Mouse (Mus musculus) spleen, postnatal 36 days (tissue): ENCODE data around the gene Fam162a.
A peak's percentile ranks its signal among the peaks of the same experiment; 100 is the strongest.
"Not testable (repeated sequence)": the region's sequence is repeated elsewhere in the genome, so short reads cannot be mapped to it uniquely, and the experiment has no call there.

Source experiments
- DNase-seq, 2 experiments: peaks; one replicate each; pipeline ENCODE4 v3.0.0; 2022; ENCODE audit warnings: low spot score in 2 of 2, mixed read lengths in 1 of 2

Gene Fam162a

DNA sequence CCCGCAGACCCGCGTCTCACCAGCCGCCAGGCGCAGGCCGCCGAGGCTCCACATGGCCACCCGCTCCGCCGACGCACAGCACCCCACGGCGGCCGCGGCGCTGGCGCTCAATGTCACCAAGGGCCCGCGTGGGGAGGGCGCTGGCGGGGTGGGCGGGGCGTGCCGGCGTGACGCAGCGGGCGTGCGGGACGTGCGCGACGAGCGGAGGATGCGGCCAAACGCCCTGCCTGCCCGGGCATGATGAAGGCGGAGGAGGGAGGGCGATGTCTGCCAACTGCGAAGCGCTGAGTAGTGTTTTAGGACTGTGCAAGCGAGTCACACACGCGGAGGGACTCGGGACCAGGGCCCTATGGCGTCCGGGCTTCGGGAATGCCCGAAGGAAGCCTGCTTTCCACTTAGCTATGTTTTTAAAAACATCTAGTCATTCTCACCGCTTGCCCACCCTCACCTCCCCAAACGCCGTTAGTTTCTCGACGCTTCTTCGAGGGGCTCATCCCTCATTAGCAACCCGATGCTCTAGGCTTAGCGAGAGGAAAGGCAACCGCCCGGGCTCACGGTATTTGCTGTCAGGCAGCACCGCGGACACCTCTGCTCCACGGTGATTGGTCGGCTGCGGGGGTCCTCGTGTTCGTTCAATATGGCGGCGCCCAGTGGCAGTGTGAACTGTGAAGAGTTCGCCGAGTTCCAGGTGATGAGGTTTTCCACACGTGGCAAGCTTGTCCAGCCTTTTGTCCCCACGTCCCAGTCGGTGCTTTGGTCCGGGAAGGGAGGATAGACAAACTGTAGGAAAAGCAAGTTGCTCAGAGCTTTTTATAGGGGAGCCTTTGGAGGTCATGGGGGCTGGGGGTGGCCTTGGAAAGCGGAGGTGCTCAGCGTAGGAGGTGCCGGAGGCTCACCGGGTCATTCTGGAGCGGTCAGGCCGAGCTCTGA, at the start of gene Fam162a, which contains the start of gene Ccdc58:
TSS of gene Fam162a (minus strand) at position 145 of the 930 bp plus-strand sequence.
TSS of gene Ccdc58 (plus strand) at position 236 of the 930 bp plus-strand sequence.
- DNase-seq, result peak; percentile 90

DNA sequence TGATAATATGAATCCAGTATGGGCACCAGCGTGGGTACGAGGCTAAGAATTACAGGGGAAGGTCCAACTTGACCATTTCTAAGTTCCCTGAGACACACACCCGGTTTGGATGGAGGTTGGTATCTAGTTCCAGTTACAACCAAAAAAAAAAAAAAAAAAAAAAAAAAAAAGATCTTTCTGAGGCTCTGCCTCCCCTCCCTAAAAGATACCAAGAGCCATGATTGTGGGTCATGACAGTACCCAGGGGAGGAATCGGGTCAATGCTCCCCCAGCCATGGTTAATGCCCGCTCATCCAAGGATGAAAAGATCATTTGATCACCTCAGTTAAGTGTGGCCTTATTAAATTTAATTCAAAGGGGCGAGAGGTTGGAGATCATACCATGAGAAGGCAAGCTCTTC, 44.4 kb upstream of the Fam162a start:
- not testable (repeated sequence) for DNase-seq

DNA sequence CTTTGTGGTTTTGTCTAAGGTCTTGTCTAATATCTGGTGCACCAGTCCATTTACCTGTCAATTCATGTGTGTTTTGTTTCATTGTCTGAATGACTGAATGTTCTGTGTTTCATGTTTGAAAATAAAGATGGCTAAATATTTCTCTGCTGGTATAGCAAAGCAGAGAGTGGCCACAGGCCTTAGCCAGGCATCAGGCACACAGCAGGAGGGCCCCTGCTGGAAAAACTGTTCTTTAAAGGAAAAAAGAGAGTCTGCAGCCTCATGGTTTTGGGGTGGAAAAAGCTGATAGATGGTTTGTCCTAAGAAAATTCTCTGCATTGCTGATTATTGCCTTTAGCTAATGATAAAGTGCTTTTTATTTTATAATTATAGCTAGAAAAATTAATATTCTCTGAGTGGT, 40.1 kb upstream of the Fam162a start:
- DNase-seq, result not testable (repeated sequence)

DNA sequence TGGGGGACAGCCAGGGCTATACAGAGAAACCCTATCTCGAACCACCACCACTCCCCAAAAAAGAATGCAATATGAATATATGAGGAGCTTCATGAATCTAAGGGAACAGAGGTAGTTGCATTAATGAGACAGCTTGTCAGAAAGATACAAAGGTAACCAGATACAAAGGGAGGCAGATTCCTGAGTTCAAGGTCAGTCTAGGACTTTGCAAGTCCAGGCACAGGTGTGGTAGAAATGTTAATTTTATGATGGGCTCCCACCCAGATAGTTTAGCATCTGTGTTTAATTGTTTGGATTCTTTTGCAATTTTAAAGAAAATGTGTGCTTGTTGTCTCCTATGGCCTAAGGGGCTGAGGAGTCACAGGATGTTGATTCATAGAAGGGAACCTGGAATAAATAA, 30.8 kb upstream of the Fam162a start:
- no peak for DNase-seq

DNA sequence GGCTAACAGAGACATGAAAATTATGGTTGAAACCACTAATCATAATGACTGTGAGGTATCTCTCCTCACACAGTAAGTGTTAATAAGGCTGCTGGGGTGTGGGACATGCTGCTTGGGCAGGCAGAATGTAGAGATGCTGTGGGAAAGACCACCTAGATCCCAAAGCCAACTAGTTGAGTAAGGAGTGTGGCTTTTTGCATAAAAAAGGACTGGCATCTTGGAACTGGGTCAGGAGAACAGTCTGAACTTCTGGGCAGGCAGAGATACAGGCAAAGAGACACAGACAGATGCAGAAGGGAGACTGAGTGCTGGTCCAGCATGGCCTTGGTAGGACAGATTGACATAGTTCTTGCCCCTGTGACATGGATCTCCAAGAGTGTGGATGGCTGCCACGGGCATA, 30.1 kb upstream of the Fam162a start:
- DNase-seq, result no peak

DNA sequence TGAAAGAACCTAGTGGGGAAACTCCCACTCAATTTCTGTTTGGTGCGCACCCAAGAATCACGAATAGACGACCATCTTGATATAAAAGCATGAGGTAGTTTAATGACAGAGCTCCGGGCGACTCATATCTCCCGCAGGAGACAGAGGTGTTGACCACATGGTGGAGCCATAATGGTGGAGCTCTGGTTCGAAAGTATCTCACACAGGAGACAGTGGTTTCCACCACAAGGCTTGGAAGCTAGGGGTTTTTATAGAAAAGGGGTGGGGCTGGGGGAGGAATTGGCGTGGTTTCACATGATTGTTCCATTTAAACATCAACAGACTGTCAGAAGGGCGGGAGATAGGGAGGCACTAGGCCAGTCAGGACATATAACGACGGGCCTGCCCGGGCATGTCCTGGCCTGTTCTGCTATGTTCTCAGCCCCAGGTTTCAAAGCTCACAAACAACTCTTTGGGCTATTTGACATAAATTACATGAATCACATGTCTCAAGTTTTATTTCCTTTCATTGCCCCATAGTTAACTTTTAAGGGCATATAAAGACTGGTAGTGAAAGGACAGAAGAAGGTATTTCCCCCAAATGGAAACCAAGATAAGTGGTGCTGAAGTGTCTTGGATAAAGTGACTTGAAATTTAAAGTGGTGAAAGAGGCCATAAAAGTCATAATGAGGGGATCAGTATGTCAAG, 26.6 kb upstream of the Fam162a start:
- not testable (repeated sequence) for DNase-seq

DNA sequence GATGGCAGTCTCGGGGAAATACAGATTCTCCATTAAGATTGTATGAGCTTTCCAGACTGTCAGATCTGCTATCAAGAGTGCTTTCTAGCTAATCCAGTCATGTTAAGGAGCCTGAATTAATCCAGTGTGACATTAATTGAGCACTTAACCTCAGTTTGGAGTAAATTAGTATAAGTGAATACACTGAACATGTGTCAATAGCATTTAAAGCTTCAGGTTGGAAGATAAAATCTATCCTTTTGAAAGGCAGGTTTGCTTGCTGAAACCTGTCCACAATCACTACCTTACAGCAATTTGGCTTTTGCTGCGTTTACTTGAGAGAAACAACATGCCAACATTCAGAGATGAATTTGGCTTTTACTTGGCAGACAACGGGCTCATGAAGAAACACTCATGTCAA, 22.7 kb upstream of the Fam162a start:
- no peak for DNase-seq

DNA sequence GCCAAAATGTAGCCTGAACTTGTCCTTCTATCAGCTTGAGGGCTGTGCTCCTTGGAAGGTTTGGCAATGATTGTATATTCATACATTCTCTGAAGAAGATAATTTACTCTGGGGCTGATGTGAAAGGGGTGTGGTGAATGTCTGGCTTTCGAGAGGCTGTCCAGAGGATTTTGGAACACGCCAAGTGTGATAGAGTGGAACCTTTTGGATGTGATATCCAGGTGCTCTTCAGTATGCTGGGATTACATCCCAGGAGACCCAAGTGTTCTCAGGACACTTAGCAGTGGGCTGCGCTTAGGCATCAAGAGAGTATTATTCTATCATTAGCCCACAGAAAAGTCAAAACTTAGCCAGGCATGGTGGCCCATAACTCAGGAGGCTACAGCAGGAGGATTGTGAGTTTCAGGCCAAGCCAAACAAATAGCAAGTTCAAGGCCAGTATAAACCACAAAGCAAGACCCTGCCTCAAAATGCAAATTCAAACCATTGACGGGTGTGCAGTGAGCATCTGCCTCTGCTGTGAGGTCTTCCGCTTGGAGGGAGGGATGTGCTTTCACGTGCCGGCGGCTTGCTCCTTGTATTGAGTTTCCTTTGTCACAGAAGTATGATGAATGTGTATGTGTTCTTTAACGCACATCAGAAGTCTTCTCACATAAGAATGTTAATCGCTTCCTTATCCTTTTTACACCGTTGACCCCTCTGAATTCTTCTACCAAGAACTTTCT, 19.6 kb upstream of the Fam162a start:
- DNase-seq, result no peak

DNA sequence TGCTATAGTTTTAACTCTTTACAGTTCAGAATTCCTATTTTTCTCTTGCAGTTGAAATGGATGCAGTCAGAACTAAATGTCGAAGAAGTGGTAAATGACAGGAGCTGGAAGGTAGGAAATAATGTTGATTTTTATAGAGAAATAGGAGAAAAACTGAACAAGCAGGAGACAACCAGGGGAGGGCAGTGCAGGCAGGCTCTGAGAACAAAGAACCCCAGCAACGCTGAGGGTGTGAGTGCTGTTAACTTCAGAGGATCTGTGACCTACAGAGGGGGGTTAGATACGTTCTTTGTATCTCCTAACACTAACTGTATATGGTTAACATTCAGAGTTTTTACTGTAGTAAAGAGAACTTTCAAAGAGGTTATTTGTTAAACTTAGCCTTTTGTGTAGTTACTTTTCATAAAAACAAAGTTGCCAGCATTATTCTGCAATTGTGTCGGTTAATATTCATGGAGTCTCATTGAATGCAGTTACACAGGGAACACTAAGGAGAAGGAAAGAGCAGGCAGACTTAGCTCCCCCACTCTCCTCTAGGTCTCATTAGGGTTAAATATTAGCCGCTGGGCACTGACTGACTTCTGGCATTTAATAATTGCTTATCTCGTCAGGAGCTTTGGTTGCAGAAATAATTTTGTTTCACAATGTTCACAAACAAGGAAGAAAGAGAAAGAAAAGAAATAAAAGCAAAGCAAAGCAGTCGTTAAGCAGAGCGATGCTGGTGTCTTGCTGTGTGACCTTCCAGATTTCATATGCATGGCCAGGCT, 18.6 kb upstream of the Fam162a start:
- DNase-seq, result no peak

DNA sequence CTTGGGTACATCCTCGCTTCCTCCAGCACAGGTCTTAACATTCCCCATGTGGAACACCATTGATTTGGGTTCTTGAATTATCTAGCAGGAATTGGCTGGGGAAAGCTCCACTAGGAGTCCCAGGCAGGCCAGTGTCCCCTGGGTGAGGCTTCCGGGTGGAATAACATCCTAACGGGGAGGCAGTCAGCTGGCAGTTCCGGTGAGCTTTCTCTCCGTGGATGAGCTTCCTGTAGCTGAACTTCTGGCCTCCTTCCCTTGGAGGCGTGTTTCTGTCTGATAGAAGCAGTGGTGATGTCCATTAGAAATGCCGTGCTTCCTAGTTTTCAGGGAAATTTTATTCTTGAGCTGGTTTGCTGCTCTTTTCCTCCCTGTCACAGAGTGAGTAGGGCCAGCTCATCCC, 17.7 kb upstream of the Fam162a start:
- DNase-seq, result no peak

DNA sequence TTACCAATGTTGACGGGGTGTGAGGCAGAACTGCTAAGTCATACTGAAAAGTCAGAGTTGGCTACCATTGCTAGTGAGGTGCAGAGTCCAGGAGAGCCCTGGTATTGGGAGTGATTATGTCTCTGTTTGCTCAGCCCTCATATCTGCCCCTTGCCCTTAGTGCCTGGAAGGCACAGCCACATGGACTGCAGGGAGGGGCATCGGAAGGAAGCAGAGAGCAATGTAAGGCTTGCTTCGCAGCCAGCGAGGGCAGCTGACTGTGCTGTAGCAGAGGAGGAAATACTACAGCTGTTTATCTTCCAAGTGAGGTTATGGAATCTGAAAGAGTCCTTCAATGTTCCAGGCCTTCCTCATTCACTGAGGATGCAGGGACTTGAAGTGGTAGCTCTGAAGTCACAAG, 16.5 kb upstream of the Fam162a start:
- DNase-seq, result no peak

DNA sequence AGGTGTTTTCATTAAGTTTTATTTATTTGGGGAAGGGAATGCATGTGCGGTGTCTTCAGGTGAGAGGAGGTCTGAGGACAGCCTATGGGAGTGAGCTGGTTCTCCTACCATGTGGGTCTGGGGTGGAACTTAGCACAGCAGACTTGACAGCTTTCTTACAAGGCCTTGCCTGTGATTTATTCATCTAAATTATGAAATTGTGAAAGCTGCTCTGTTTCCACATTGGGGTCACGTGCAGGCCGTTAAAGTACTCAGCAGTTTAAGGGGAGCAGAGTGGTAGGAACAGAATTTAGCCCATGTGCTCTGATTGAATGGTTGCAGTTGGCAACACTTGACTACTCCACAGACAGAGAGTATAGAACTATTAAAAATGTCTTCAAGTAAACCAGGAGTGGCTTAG, 8.5 kb upstream of the Fam162a start:
- no peak for DNase-seq

DNA sequence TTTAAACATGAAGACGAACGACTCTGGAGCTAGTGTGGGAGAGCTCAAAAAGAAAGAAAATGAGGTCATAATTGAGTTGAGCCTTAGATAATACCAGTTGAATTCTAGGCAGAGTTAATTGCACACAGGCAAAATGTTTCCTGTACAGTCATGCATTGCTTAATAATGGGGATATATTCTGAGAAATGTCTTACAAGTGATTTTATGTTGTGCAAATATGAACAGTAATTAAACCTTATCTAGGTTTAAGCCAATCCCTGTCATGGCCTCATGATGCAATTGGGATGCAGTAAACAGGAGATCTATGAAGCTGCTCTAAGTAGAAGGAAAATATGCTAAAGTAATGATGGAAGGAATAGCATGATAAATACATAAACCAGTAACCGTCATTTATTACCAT, 3.4 kb upstream of the Fam162a start:
- no peak for DNase-seq

DNA sequence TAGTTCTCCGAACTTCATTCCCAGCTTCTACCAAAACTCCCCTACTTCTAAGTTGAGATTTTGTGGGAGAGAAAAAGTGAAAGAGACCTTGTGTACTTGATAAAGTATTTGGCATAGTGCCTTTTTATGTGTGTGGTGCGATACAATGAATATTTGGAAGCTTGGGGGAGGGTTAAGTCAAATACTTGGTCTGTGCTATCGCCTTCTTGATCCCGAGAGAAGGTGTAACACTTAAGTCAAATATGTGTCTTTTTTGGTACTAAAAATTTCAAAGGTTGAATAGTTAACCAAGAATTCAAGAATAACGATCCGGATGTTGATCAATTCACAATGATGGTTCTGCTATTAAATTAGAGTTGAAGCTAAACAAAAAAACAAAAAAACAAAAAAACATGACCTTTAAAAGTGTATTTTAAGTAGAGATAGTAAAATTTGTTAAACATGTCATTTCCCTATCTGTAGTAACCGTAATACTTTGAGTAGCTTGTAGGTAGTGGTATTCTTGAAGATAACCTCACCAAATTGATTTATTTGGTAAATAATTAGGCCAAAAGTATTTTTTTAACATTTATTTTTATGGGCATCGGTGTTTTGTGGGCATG, 1.1 kb upstream of the Fam162a start:
- DNase-seq, result no peak

DNA sequence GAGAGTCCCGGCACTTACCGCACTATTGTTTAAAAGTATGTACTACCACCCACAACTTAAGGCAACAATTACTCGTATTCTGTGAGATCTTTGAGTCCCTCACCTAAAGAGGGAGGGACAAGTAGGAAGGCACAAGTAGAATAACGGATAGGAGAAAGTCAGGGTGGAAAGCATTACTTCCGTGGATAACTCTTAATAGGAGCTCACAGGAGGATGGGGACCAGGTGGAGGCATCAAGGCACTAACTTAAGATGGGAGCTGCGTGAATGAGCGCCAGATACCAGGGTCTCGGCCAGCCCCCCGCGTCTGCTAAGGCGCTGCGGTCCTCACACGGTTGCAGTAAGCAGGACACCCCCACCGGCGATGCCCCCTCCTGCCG, 334 bp downstream of the Fam162a start:
- DNase-seq, result peak in 1 of 2 experiments; percentile 2

DNA sequence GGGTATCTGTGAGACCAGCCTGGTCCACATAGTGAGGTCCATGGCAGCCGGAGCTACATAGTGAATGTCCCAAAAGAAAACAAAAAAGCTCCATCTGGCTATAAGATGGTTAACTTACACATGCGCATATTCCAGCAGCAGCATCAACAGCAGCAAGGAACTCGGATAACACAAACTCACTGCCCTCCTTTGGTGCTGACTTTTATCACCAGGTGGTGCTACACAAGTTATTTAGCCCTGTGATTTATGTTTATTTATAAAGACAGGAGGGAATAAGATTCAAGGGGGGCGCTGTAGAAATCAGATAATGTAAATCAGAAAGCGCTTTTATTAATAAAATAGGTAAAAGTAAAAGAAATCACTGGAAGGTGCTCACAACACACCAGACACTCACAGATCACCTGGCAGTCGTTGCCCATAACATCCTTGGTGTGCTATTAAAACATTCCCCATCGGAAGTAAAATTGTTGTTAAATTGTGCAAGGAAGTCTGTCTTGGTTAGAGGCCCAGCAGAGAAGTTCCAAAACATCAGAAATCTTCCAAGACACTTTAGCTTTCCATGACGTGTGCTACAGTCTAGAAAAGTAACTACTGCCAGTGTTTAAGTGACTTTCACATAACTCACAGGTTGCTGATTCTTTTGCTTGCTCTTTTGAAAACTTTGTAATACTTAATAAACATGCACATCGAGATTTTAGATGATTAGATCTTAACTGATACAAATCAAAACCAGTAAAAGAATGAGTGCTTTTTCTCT, 1.4 kb downstream of the Fam162a start:
- no peak for DNase-seq

DNA sequence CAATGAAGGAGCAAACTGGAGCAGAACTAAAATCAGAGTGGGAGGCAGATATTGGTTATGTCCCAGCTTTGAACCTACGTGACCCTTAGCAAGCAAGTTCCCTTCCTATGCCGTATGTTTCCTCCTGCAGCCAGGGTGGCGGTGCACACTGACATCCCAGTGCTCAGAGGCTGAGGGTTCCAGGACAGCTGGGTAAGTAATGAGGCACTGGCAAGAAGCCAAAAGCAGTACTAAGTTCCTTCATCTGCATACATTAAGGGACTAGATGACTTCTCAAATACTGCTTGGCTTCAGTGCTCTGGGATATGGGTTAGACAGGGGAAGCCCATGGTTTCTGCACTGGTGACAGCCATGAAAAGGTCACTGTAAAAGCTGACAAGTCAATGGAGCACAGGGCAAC, 3.0 kb downstream of the Fam162a start:
- DNase-seq, result no peak

DNA sequence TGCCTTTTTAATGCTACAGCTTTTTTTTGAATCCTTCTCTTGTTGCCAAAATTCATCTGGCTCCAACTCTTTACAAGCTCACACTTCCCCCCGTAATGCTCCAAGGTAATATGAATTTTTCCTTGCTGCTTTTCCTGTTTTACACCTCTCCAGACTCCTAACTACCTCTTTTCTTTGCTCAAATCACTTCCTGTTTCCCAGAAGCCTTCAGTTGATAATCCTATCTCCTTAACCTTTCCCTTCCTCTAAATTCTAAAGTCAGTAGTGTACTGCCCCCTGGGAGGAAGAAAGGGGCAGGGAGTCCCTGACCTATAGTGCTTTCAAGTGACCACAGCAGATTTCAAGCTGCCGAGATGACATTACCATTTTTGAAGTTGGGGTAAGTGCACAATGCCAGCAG, 3.7 kb downstream of the Fam162a start:
- DNase-seq, result no peak

DNA sequence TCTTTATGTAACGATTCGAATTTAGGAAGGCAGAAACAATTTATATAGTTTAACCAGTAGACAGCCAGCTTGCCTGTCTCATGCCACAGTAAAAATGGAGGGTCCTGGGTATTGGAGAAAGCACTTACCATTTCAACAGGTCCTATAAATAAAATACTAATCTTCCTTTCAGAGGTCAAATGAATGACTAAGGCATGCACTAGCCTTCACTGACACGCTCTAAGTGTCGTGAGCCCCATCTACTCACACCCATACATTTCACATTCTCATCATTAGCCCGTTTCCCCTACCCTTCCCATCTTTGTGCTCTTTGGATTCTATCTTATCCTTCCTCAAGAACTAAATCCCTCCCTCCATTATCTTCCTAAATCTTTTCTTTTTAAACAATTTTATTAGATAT, 6.5 kb downstream of the Fam162a start:
- no peak for DNase-seq

DNA sequence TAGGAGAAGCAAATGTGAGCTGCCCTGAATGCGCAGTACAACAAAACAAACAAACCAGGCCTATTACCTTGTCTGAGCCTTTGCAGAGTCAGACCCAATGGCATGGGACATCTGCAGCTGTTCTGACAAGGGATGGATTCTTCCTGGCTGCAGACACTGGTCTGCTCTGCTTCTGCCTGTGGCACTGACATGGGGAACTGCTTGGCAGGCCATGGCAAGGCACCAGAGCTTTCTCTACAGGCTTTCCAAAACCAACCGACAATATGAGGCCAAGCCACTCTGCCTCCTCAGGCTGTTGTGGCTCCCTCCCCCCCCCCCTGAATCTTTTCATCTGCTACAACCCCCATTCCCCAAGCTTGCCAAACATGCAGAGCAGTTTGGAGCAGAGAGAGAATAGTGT, 8.1 kb downstream of the Fam162a start:
- DNase-seq, result no peak
